Mouse (Mus musculus) c-Kit-positive CD71-negative TER-119-negative erythroid progenitor cells, embryonic 14.5 days (primary cell): ENCODE data around the gene Pja2.
A peak's percentile ranks its signal among the peaks of the same experiment; 100 is the strongest.
"Not testable (repeated sequence)": the region's sequence is repeated elsewhere in the genome, so short reads cannot be mapped to it uniquely, and the experiment has no call there.

Experiments
- DNase-seq: peaks from one replicate; pipeline ENCODE4 v3.0.0-alpha.2; 2013; ENCODE audit warnings: low read depth

Pja2 gene

GRCm38 (mm10) chr17:64281368-64281767 is 50.3 kb downstream of the Pja2 start:
- DNase-seq = not testable (repeated sequence)

GRCm38 (mm10) chr17:64277649-64278212 is 54.0 kb downstream of the Pja2 start:
- DNase-seq = no peak

GRCm38 (mm10) chr17:64276666-64277065 is 55.0 kb downstream of the Pja2 start:
- no peak for DNase-seq

- DNase-seq = no peak
Observed at GRCm38 (mm10) chr17:64275188-64275587, 56.5 kb downstream of the Pja2 start.

- no peak for DNase-seq
Observed at GRCm38 (mm10) chr17:64274341-64275105, 57.2 kb downstream of the Pja2 start.

GRCm38 (mm10) chr17:64260571-64260970 is 71.1 kb downstream of the Pja2 start:
- DNase-seq = no peak

GRCm38 (mm10) chr17:64248246-64248645 is 83.5 kb downstream of the Pja2 start:
- no peak for DNase-seq

GRCm38 (mm10) chr17:64242898-64243297 is 88.8 kb downstream of the Pja2 start:
- DNase-seq = no peak

GRCm38 (mm10) chr17:64242310-64242859 is 89.3 kb downstream of the Pja2 start:
- DNase-seq = no peak

GRCm38 (mm10) chr17:64241544-64242292 is 90.0 kb downstream of the Pja2 start:
- DNase-seq = no peak

GRCm38 (mm10) chr17:64232134-64232533 is 99.6 kb downstream of the Pja2 start:
- no peak for DNase-seq

- not testable (repeated sequence) for DNase-seq
Observed at GRCm38 (mm10) chr17:64231637-64232036, 100.1 kb downstream of the Pja2 start.

- peak; percentile 6 for DNase-seq
Observed at GRCm38 (mm10) chr17:64231172-64231571, 100.5 kb downstream of the Pja2 start.
